Mouse (Mus musculus): ENCODE measurements around the gene Tmem175. TPM values are rescaled to one million over a fixed set of nuclear protein-coding genes. Genes with fewer than 3 reads are reported as not detected.

Gene Tmem175
- polyA plus RNA-seq, 2 experiments = 8.2 to 12.8 TPM

DNA sequence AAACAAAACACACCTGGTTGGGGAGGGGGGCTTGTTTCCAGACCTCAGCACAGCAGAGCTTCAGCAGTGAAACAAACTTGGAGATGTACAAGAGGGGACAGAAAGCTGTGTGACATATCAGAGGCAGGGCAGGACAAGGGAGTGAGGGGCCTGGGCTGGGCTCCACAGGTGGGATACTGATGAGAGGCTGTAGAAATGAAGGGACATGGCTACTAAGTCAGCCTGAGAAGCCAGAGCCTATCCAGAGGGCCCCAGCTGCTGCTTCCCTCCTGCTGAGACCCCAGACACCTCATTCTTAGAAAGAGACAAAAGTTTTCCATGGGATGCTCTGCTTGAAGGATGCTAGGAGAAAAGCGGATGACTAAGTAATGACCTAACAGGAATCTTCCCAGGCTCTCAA lies 29.0 kb downstream of the Tmem175 start:
- Histone ChIP-seq H3K9ac (replicated peaks) (no peak overlapping the region), H3K4me3 (ENCODE audit: insufficient read depth in 1 of 2, low read depth in 2 of 2, low read length in 2 of 2) (no peak overlapping the region), H3K9me3 (ENCODE audit: control insufficient read depth, low read length) (no peaks in the 10 kb centered on the region), H3K27me3 (ENCODE audit: control insufficient read depth, insufficient read depth, low read length) (peaks cover 2% of the 10 kb centered on the region; the same call in 1 of the 2 replicates), H3K4me2 (ENCODE audit: low read depth) (no peak overlapping the region), H3K36me3 (replicated peaks; ENCODE audit: control insufficient read depth, insufficient read depth, low read depth) (no peaks in the 10 kb centered on the region; the same call in none of the 2 replicates), H3K27ac (no peak overlapping the region), H3K4me1 (replicated peaks; ENCODE audit: control insufficient read depth in 2 of 2, insufficient read depth in 2 of 2, low read length in 1 of 2) (peaks cover 0 to 12% of the 10 kb centered on the region in 2 experiments; a peak in 3 of 4 replicates)
- DNase-seq (ENCODE audit: low read depth in 3 of 3, low spot score in 3 of 3) (no peak), ATAC-seq (ENCODE audit: insufficient read depth) (no peak)
- no peak for TF ChIP-seq CTCF (IDR thresholded peaks at IDR 0.05; ENCODE audit: low read depth)
- 73% methylated on average over 1 of the region's 1 CpGs for WGBS (ENCODE audit: insufficient replicate concordance)

DNA sequence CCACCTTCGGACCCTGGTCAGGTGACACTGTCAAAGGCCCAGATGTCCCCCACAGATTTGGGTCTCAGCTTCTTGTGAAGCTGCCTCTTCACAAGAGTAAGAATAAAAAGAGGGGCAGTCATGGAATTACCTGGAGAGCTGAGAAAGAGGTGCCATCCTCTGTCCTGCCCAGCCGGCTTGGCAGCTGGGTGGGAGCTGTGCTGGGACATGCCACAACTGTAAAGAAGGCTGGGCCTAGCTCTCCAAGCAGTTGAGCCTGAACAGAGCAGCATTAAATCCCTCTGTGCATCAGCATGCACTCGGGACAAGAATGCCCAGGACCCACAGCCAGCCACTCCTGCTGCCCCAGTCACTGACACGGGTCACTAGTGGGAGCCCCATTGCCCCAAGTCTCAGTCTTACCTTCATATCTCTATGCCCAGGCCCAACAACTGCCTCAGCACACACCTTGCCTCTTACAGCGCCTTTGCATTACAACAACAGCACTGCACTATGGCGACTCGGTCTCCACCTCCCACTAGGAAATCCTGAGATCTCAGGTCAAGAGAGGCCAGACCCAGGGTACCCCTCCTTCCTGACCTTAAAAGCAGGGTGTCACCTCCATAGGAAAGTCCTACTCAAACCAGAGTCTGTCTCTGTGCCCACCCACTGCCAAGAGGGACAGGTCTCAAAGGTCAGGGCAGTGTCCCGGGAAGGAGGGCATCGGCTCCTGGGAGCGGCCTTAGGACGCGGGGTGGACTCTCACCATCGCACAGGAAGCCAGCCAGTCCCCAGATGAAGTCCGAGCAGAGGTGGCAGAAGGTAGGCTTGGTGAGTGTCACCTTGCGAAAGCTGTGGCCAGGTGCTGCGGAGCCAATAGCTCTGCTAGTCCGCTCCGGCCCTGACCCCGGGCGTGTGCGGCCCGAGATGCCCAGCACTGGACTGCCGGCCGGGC lies 30.4 kb downstream of the Tmem175 start, which contains the start of gene Idua:
Gene Idua (plus strand): TSS at position 634 of the 934 bp plus-strand sequence.
- TF ChIP-seq EP300 (IDR thresholded peaks at IDR 0.05; ENCODE audit: low read depth) (no peak), CTCF (IDR thresholded peaks at IDR 0.05; ENCODE audit: low read depth) (no peak)
- Histone ChIP-seq H3K9me3 (ENCODE audit: control insufficient read depth, low read length) (no peaks in the 10 kb centered on the region), H3K4me1 (replicated peaks; ENCODE audit: control insufficient read depth in 2 of 2, insufficient read depth in 2 of 2, low read length in 1 of 2) (peaks cover 0 to 12% of the 10 kb centered on the region in 2 experiments; a peak in 3 of 4 replicates), H3K4me3 (ENCODE audit: insufficient read depth in 1 of 2, low read depth in 2 of 2, low read length in 2 of 2) (peak within 1 kb of the TSS; percentile 77 to 83), H3K27ac (peak within 1 kb of the TSS; percentile 41), H3K9ac (replicated peaks) (peak within 1 kb of the TSS; percentile 84), H3K36me3 (replicated peaks; ENCODE audit: control insufficient read depth, insufficient read depth, low read depth) (no peaks in the 10 kb centered on the region; the same call in none of the 2 replicates), H3K4me2 (ENCODE audit: low read depth) (peak within 1 kb of the TSS; percentile 80), H3K27me3 (ENCODE audit: control insufficient read depth, insufficient read depth, low read length) (peaks cover 2% of the 10 kb centered on the region; the same call in 1 of the 2 replicates)
- 7% methylated on average over 24 of the region's 24 CpGs for WGBS (ENCODE audit: insufficient replicate concordance)
- ATAC-seq (ENCODE audit: insufficient read depth) (peak; percentile 64), DNase-seq (ENCODE audit: low read depth in 3 of 3, low spot score in 3 of 3) (no peak)

- H3K4me2 ChIP-seq (ENCODE audit: low read depth) = peak overlapping the region; percentile 80
- H3K27me3 ChIP-seq (ENCODE audit: control insufficient read depth, insufficient read depth, low read length) = peaks cover 2% of the 10 kb centered on the region; the same call in 1 of the 2 replicates
- H3K36me3 ChIP-seq (replicated peaks; ENCODE audit: control insufficient read depth, insufficient read depth, low read depth) = no peaks in the 10 kb centered on the region; the same call in 1 of the 2 replicates
- WGBS (ENCODE audit: insufficient replicate concordance) = 17% methylated on average over 35 of the region's 36 CpGs
- TF ChIP-seq CTCF (IDR thresholded peaks at IDR 0.05; ENCODE audit: low read depth) (no peak), EP300 (IDR thresholded peaks at IDR 0.05; ENCODE audit: low read depth) (no peak)
- peak; percentile 82 to 86 (median 84) for DNase-seq (ENCODE audit: low read depth in 3 of 3, low spot score in 3 of 3)
- peaks cover 0 to 12% of the 10 kb centered on the region in 2 experiments; a peak in 3 of 4 replicates for H3K4me1 ChIP-seq (replicated peaks; ENCODE audit: control insufficient read depth in 2 of 2, insufficient read depth in 2 of 2, low read length in 1 of 2)
- peak overlapping the region; percentile 41 for H3K27ac ChIP-seq
- H3K9ac ChIP-seq (replicated peaks) = peak overlapping the region; percentile 84
- H3K9me3 ChIP-seq (ENCODE audit: control insufficient read depth, low read length) = no peaks in the 10 kb centered on the region
- H3K4me3 ChIP-seq (ENCODE audit: insufficient read depth in 1 of 2, low read depth in 2 of 2, low read length in 2 of 2) = peak overlapping the region; percentile 77 to 83
- ATAC-seq (ENCODE audit: insufficient read depth) = peak; percentile 99
Measured at GRCm38 (mm10) chr5:108660632-108661268, 31.2 kb downstream of the Tmem175 start.

DNA sequence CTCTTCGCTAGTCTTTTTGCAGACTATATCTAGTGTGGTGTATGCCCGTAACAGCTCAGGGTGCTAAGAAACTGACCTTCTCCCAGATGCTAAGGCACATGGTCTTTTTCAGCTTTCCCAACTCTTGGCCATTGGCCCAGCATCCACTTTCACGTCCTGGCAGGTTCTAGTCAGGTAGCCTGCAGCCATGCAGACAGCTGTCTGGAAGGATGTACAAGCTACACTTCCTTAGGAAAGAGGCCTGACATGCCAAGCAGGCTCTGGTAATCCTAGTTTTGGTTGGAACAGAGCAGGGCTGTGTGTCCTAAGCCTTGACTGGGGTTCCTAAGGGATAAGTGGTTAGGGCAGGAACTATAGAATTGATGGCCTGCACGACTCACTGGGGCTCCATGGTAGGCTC lies 33.2 kb downstream of the Tmem175 start:
- TF ChIP-seq EP300 (IDR thresholded peaks at IDR 0.05; ENCODE audit: low read depth) = no peak
- no peak for TF ChIP-seq CTCF (IDR thresholded peaks at IDR 0.05; ENCODE audit: low read depth)
- 65% methylated on average over 4 of the region's 4 CpGs for WGBS (ENCODE audit: insufficient replicate concordance)
- Histone ChIP-seq H3K4me1 (replicated peaks; ENCODE audit: control insufficient read depth in 2 of 2, insufficient read depth in 2 of 2, low read length in 1 of 2) (peaks cover 0 to 12% of the 10 kb centered on the region in 2 experiments; a peak in 3 of 4 replicates), H3K36me3 (replicated peaks; ENCODE audit: control insufficient read depth, insufficient read depth, low read depth) (no peaks in the 10 kb centered on the region), H3K9me3 (ENCODE audit: control insufficient read depth, low read length) (no peaks in the 10 kb centered on the region), H3K27ac (no peak overlapping the region), H3K9ac (replicated peaks) (no peak overlapping the region), H3K4me3 (ENCODE audit: insufficient read depth in 1 of 2, low read depth in 2 of 2, low read length in 2 of 2) (no peak overlapping the region), H3K27me3 (ENCODE audit: control insufficient read depth, insufficient read depth, low read length) (peaks cover 2% of the 10 kb centered on the region; the same call in 1 of the 2 replicates), H3K4me2 (ENCODE audit: low read depth) (no peak overlapping the region)
- DNase-seq (ENCODE audit: low read depth in 3 of 3, low spot score in 3 of 3) (no peak), ATAC-seq (ENCODE audit: insufficient read depth) (no peak)
